Mouse (Mus musculus) gastrocnemius, postnatal 36 days (tissue): Measurements from ENCODE around the gene Lif. TPM values are rescaled to one million over a fixed set of nuclear protein-coding genes. Genes with fewer than 3 reads are reported as not detected.

ENCODE experiments used
- DNase-seq, 2 experiments: peaks; one replicate each; pipeline ENCODE4 v3.0.0; 2022
- intact Hi-C: fragments of 180-260 bp; cut with DNase I; formaldehyde crosslinking; loops from one replicate; pipeline ENCODE4 v1.15.1; 2025
- total RNA-seq, 2 experiments: library from RNA; stranded (reverse); gene quantifications; 2 replicates each; pipeline ENCODE4 v1.2.3; 2021

Lif gene
- total RNA-seq, 2 experiments from 2014 or later: 0.13 to 0.52 TPM

GRCm38 (mm10) chr11:4226569-4227325 lies 30.6 kb upstream of the Lif start:
- DNase-seq: no peak
- intact Hi-C loops: no loop called here

GRCm38 (mm10) chr11:4228463-4228862 lies 28.9 kb upstream of the Lif start:
- peak; percentile 48 to 50 for DNase-seq
- intact Hi-C loops: no loop called here

DNA sequence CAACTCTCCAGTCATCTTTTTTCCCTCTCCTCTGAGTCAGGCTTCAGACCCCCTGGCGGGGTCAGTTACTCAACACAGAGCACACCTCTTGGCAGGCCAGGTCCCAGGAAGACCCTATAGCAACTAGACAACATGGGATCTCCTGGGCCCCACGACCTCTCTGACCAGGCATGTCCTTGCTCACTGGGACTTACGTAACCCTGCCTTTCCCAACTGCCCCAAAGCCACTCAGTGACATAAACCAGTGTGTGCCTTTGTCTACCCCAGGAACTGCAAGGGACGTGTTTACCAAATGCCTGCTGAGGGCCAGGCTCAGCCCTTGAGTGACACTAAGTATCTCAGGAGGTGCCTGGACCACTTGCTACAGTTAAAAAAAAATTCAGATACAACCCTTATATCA lies 27.5 kb upstream of the Lif start:
- no peak for DNase-seq
- intact Hi-C loops: no loop called here

DNA sequence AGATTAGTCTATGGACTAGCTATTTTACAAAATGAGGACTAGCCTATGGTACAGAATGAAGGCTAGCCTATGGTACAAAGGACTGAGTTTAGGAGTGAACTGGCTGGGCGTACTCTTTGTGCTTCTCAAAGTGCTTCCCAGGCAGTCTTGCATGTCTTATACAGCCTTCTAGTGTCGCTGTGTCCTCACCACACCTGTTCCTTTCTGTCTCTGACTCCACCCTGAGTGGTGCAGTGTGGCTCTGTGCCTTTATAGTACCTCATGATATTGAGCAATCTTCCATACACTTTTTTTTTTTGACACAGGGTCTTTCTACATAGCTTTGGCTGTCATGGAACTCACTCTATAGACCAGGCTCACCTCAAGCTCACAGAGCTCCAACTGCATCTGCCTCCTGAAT lies 25.9 kb upstream of the Lif start:
- DNase-seq: no peak
- intact Hi-C loops: no loop called here

DNA sequence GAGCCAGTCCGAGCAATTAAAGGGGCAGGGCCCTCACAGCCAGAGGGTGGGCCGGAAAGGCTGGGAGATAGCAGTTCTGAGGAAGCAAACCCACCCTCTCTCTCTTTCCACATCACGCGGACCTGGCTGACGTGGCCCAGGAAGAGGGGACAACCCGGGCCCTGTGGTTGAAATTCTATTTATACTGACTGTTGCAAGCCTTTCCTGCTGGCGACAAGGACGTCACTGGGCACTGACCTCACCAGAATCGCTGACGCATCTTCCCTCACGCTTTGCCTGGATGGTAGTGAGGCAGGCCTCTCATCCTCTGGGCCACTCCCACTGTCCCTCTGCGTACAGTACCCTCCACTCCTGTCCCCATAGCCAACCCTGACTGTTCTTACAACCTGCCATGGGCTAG lies 24.7 kb upstream of the Lif start:
- DNase-seq: no peak
- intact Hi-C loops: no loop called here

GRCm38 (mm10) chr11:4235052-4235655 lies 22.2 kb upstream of the Lif start:
- DNase-seq: no peak
- intact Hi-C loops: no loop called here

GRCm38 (mm10) chr11:4235665-4236545 lies 21.5 kb upstream of the Lif start, which contains the start of gene Osm:
Gene Osm (plus strand): TSS chr11:4236420.
- intact Hi-C loops: no loop called here
- DNase-seq: no peak

- intact Hi-C loops: no loop called here
- no peak for DNase-seq
Observed at GRCm38 (mm10) chr11:4236546-4237067, 20.8 kb upstream of the Lif start.

GRCm38 (mm10) chr11:4237389-4237912 lies 19.9 kb upstream of the Lif start:
- DNase-seq: no peak
- intact Hi-C loops: no loop called here

GRCm38 (mm10) chr11:4238167-4238566 lies 19.2 kb upstream of the Lif start:
- DNase-seq: no peak
- intact Hi-C loops: no loop called here

- intact Hi-C loops: no loop called here
- DNase-seq: no peak
Observed at GRCm38 (mm10) chr11:4239691-4240090, 17.7 kb upstream of the Lif start.

- DNase-seq: no peak
- intact Hi-C loops: no loop called here
Observed at GRCm38 (mm10) chr11:4240151-4240550, 17.2 kb upstream of the Lif start.

DNA sequence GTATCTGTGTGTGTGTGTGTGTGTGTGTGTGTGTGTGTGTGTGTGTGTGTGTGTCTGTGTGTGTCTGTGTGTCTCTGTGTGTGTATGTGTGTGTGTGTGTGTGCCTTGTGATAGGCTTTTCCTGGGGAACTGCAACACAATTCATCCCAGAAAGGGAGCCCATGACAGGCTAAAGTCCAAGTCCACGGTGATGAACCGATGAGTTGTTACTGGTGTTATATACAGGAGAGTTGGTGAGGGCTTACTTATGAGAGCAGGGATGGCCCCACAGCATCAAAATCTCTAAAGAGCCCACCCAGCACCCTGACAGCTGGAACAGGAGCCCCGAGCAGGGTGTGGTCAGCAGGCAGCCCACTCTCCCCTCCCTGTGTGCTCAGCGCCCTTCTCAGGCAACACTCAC lies 16.2 kb upstream of the Lif start:
- DNase-seq: no peak
- intact Hi-C loops: no loop called here

GRCm38 (mm10) chr11:4246126-4246525 lies 11.2 kb upstream of the Lif start:
- DNase-seq: no peak
- intact Hi-C loops: no loop called here

DNA sequence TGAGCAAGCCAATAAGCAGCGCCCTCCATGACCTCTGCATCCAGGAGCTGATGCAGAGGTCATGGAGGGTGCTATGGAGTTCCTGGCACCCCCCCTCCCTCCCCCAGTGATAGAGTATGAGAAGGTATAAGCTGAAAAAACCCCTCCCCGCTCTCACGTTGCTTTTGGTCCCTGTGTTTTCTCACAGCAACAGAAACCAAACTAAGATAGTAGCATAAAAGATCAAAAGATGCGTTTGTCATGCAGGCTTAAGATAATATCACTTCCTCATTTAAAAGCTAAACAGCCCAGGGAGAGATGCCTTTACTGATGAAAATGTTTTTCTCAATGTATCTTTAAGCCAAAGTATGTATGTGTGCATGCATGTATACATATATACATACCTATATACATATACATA lies 10.7 kb upstream of the Lif start:
- intact Hi-C loops: no loop called here

GRCm38 (mm10) chr11:4247201-4247959 lies 10.0 kb upstream of the Lif start:
- intact Hi-C loops: no loop called here
- DNase-seq: no peak

More for the DNA sequence above, 10.7 kb upstream of the Lif start:
- DNase-seq: no peak

DNA sequence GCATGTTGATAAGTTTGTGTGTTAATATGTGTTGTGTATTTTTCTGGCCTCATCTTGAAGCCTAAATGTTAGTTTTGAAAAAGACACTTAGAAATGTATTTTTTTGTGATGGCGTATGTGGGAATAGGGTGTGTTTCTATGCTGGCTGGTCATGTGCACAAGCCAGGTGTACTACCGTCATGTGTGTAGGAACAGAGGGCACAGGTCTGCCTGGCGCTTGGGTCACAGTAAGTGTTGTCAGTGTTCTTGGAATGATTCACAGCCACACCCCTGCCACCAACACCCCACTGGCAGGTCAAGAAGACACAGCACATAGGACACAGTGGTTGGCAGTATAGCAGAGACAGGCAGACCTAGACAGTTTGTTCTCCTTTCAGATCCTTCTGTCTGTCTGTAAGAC lies 8.2 kb upstream of the Lif start:
- intact Hi-C loops: no loop called here
- no peak for DNase-seq

DNA sequence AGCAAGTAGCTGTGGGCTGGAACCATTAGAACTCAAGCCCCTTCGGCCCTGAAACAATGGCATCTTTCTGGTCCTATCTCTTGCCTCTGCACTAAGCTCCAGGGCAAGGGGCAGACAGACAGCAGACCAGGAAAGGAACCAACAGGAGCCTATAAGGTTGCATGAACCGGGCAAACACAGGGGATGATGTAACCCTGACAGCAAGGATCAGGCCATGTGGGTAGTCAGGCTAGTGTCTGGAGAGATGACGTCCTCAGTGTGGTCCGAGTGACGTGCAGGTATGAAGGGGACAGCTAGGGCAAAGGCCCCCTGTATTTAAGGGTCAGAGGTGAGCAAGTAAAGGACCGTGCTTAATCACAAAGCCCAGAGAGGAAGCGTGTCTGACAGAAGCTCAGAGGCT lies 7.1 kb upstream of the Lif start:
- intact Hi-C loops: no loop called here
- DNase-seq: no peak

DNA sequence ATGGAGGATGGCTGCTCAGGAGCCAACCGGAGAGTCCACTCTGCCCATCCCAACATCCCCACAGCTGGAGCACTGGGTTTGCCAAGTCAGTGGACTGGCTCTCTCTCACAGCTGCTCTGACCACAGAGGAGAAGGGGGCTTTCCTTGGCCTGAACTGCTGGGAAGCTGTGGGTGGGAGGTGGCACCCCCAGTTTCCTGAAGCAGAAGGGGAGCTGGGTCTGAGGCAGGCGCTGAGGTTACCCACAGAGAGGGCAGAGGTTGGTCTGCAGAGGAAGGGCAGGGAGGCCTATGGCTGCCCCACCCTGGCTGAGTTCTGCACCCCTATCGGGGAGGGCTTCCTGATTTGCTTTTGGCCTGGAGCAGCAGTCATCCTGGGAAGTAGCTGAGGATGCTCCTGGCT lies 6.0 kb upstream of the Lif start:
- intact Hi-C loops: no loop called here
- no peak for DNase-seq

DNA sequence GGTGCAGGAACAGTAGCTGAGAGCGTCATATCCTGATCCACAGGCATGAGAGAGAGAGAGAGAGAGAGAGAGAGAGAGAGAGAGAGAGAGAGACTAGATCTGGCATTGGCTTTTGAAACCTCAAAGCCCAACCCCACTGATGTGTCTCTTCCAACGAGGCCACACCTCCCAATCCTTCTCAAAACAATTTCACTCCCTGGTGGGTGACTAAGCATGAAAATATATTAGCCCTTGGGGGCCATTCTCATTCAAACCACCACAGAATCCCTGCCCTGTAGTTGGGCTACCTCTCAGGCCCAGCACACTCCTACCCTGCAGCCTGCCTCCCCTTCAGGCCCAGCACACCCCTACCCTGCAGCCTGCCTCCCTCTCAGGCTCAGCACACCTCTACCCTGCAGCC lies 4.5 kb upstream of the Lif start:
- no peak for DNase-seq
- intact Hi-C loops: no loop called here
